Mouse (Mus musculus) left cerebral cortex, postnatal 4 days (tissue): ENCODE results near the gene Stt3a. TPM values are rescaled to one million over a fixed set of nuclear protein-coding genes. Genes with fewer than 3 reads are reported as not detected.

Experiments
- DNase-seq: peaks from one replicate; pipeline ENCODE4 v3.0.0-alpha.2; 2022
- intact Hi-C: fragments of 180-260 bp; cut with DNase I; formaldehyde crosslinking; loops from one replicate; pipeline ENCODE4 v1.15.1; 2025
- total RNA-seq, 2 experiments: library from RNA; stranded (reverse); gene quantifications; 2 replicates each; pipeline ENCODE4 v1.2.3; 2021

The Stt3a gene
- total RNA-seq, 2 experiments from 2014 or later, result 83.1 to 84.4 TPM

- peak; percentile 92 for DNase-seq
- intact Hi-C loops, result no loop called here
Observed at GRCm38 (mm10) chr9:36726131-36727033, 41.1 kb downstream of the Stt3a start.

GRCm38 (mm10) chr9:36716624-36717023, 50.9 kb downstream of the Stt3a start:
- intact Hi-C loops, result loop anchor here (10.0 kb wide), 1 partner anchor 1132 kb away; no protein-coding TSS in a partner anchor
- no peak for DNase-seq

- DNase-seq, result no peak
- intact Hi-C loops, result no loop called here
Observed at GRCm38 (mm10) chr9:36707304-36707703, 60.2 kb downstream of the Stt3a start.

GRCm38 (mm10) chr9:36705923-36706322, 61.6 kb downstream of the Stt3a start:
- no peak for DNase-seq
- intact Hi-C loops, result no loop called here

- DNase-seq, result no peak
- intact Hi-C loops, result no loop called here
Observed at GRCm38 (mm10) chr9:36694276-36694675, 73.2 kb downstream of the Stt3a start.

- intact Hi-C loops, result no loop called here
- DNase-seq, result no peak
Observed at GRCm38 (mm10) chr9:36692920-36693319, 74.6 kb downstream of the Stt3a start, which contains the start of gene Acrv1. Gene Acrv1, plus strand, starts transcription at chr9:36693220.

GRCm38 (mm10) chr9:36687329-36687728, 80.2 kb downstream of the Stt3a start:
- intact Hi-C loops, result no loop called here
- no peak for DNase-seq

- no peak for DNase-seq
- intact Hi-C loops, result no loop called here
Observed at GRCm38 (mm10) chr9:36681424-36681823, 86.1 kb downstream of the Stt3a start.

Other genes starting within 250 kb of the Stt3a start
- not detected for gene Gm5615, start 225.7 kb downstream of the Stt3a start, total RNA-seq
- gene Gm17689, start 185.0 kb downstream of the Stt3a start, total RNA-seq, result not detected
- gene A630095E13Rik, start 124.3 kb downstream of the Stt3a start, total RNA-seq, result not detected
- gene Acrv1, start 74.5 kb downstream of the Stt3a start, total RNA-seq, result not detected
- 1 to 10 TPM; 4.1 to 5.6 TPM for gene Chek1, start 40.6 kb downstream of the Stt3a start, total RNA-seq
- gene Ei24, start 29.7 kb upstream of the Stt3a start, total RNA-seq, result 100 to 1,000 TPM; 125 to 132 TPM
- gene Fez1, start 54.2 kb upstream of the Stt3a start, total RNA-seq, result 100 to 1,000 TPM; 365 to 373 TPM